Mouse (Mus musculus) heart, embryonic 16.5 days (tissue): ENCODE data around the gene Slc34a2. TPM values are rescaled to one million over a fixed set of nuclear protein-coding genes. Genes with fewer than 3 reads are reported as not detected.

Source experiments
- ATAC-seq: fragments of 200-750 bp; cut with Nextera tagmentation; replicated peaks from 2 replicates; pipeline ENCODE4 v1.8.0; 2017; ENCODE audit warnings: moderate number of reproducible peaks; ENCODE audit not compliant: insufficient read depth, low FRiP score; ENCODE audit errors: extremely low read depth
- H3K27ac ChIP-seq: fragments of 300-500 bp; sonication (generic); 2 replicates; pipeline ENCODE4 v1.5.1; 2014; ENCODE audit warnings: mild to moderate bottlenecking, low read length, control low read depth, moderate library complexity
- H3K27me3 ChIP-seq: fragments of 300-500 bp; sonication (generic); 2 replicates; pipeline ENCODE4 v1.6.1; 2014; ENCODE audit warnings: low read length, mixed read lengths; ENCODE audit not compliant: control insufficient read depth, insufficient read depth
- H3K36me3 ChIP-seq: fragments of 300-500 bp; sonication (generic); 2 replicates; pipeline ENCODE4 v1.6.1; 2014; ENCODE audit not compliant: control insufficient read depth, insufficient read depth
- H3K4me1 ChIP-seq: fragments of 300-500 bp; sonication (generic); 2 replicates; pipeline ENCODE4 v1.6.1; 2014; ENCODE audit warnings: low read length, mixed read lengths; ENCODE audit not compliant: control insufficient read depth, insufficient read depth
- H3K4me2 ChIP-seq: fragments of 300-500 bp; sonication (generic); 2 replicates; pipeline ENCODE4 v1.6.1; 2014; ENCODE audit warnings: low read depth, mild to moderate bottlenecking, control low read depth, low read length
- H3K4me3 ChIP-seq: fragments of 300-500 bp; sonication (generic); 2 replicates; pipeline ENCODE4 v1.5.1; 2014; ENCODE audit warnings: mild to moderate bottlenecking, control low read depth, low read length
- H3K9ac ChIP-seq: fragments of 300-500 bp; sonication (generic); 2 replicates; pipeline ENCODE4 v1.6.1; 2014; ENCODE audit warnings: low read length, control low read depth
- H3K9me3 ChIP-seq: fragments of 300-500 bp; sonication (generic); replicated peaks from 2 replicates; pipeline ENCODE4 v1.6.1; 2016; ENCODE audit warnings: low read length; ENCODE audit not compliant: control insufficient read depth
- WGBS: fragments of 180-500 bp; shearing (Covaris S2); extraction: QIAGEN DNeasy Blood & Tissue Kit; methylation state at CpG from one replicate; pipeline ENCODE4 v1.1.7; 2014; 5-methylcytosine and 5-hydroxymethylcytosine counted together
- polyA plus RNA-seq: library from polyadenylated mRNA; unstranded; fragments of >200 nt; fragmentation: Nextera tagmentation; extraction: Ambion mirVana; gene quantifications from 2 replicates; pipeline ENCODE4 v1.2.1, GENCODE M21; 2015

Gene Slc34a2
- polyA plus RNA-seq, 1 experiment from 2014 or later: 0.89 TPM

DNA sequence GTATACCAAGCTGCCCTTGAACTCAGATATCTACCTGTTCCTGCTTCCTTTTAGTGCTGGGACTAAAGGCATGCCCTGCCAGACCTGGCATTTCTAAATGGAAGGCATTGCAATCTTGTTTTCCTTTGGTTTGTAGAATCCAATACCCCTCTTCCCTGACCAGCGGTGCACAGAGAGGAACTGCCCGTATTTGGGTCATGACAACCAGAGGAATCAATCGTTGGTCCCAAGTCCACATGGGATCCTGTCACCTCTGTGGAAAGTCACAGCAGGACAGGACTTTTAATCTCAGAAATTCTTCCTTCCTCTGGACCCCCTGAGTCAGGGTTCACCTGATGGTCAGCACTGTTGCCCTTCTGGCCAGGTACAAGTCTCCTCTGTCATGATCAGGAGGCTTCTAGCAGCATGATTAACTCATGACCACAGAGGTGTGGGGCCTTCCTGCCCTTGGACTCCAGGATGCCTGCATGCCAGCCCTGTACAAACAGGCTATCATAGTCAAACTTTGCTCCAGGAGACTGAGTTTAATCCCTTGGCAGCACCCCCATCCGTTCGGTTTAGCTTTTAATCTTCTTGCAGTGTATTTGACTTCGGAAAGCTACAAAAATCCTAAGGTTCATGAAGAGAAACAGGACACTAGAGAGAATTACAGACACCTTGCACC, 39.7 kb upstream of the Slc34a2 start:
- H3K4me1 ChIP-seq: peaks cover 4% of the 10 kb centered on the region; the same call in 1 of the 2 replicates
- H3K36me3 ChIP-seq: no peaks in the 10 kb centered on the region
- H3K4me2 ChIP-seq: no peak overlapping the region
- 88% methylated on average over 6 of the region's 6 CpGs for WGBS
- no peak overlapping the region for H3K27ac ChIP-seq
- ATAC-seq: no peak
- no peaks in the 10 kb centered on the region for H3K9me3 ChIP-seq
- no peaks in the 10 kb centered on the region for H3K27me3 ChIP-seq
- H3K4me3 ChIP-seq: no peak overlapping the region
- no peak overlapping the region for H3K9ac ChIP-seq

- ATAC-seq: no peak
- Histone ChIP-seq H3K9me3 (peaks cover 6% of the 10 kb centered on the region), H3K9ac (no peak overlapping the region), H3K4me3 (no peak overlapping the region), H3K4me2 (no peak overlapping the region), H3K4me1 (peaks cover 4% of the 10 kb centered on the region; the same call in 1 of the 2 replicates), H3K27me3 (no peaks in the 10 kb centered on the region), H3K36me3 (no peaks in the 10 kb centered on the region), H3K27ac (no peak overlapping the region)
- 53% methylated on average over 5 of the region's 5 CpGs for WGBS
Observed at GRCm38 (mm10) chr5:53000169-53000872, 37.6 kb upstream of the Slc34a2 start.

DNA sequence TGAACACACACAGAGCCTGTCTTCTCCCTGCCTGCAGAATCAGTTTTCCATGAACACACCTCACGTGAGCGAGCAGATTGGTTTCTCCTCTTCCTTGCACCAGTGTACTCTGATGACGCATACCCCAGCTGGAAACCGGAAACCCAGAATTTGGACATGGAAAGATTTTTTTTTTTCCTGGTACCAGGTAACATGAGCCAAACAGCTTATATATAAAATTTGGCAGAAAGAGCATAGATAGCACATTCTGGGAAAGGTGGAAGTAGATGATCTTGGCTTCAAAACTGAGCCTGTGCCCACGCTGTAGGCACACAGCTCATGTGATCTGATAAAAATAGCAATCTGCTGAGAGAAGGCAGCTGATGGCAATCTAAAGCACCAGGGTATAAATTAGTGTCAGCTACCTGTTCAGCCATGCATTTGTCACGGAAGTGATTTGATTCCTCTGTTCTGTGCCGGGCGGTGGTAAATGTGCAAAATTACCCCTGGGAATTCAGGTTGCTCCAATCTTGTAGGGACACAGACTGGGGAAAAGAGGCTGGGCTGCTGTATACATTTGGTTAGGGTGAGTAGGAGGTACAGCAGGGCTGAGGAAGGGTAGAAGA, 35.2 kb upstream of the Slc34a2 start:
- Histone ChIP-seq H3K4me2 (no peak overlapping the region), H3K36me3 (no peaks in the 10 kb centered on the region), H3K27me3 (no peaks in the 10 kb centered on the region), H3K9ac (no peak overlapping the region), H3K9me3 (peaks cover 8% of the 10 kb centered on the region), H3K4me1 (no peaks in the 10 kb centered on the region; the same call in 1 of the 2 replicates), H3K4me3 (no peak overlapping the region), H3K27ac (no peak overlapping the region)
- no peak for ATAC-seq
- WGBS: 78% methylated on average over 8 of the region's 8 CpGs

DNA sequence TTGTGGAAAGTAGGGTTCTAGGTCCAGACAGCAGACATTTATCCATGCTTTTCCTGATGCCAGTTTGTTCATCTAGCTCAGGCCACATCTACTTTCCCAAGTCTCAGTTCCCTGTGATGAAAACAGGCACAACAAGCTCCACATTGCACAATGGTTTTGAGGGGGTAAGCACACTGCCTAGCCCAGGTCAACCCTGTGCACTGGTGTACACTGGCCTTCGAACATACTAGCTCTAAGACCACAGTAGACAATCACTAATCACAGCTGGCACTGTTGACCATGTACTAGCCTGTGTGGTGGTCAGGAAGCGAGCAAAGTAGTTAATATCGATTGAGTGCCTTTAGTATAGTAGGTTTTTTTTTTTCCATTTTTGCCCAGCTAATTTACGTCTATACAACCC, 34.4 kb upstream of the Slc34a2 start:
- H3K4me1 ChIP-seq: no peaks in the 10 kb centered on the region; the same call in 1 of the 2 replicates
- peaks cover 8% of the 10 kb centered on the region for H3K9me3 ChIP-seq
- ATAC-seq: no peak
- H3K9ac ChIP-seq: no peak overlapping the region
- no peak overlapping the region for H3K4me2 ChIP-seq
- 78% methylated on average over 4 of the region's 4 CpGs for WGBS
- no peaks in the 10 kb centered on the region for H3K36me3 ChIP-seq
- H3K27me3 ChIP-seq: no peaks in the 10 kb centered on the region
- H3K27ac ChIP-seq: no peak overlapping the region
- H3K4me3 ChIP-seq: no peak overlapping the region

GRCm38 (mm10) chr5:53003981-53004380, 33.9 kb upstream of the Slc34a2 start:
- H3K36me3 ChIP-seq: no peaks in the 10 kb centered on the region
- no peak overlapping the region for H3K4me3 ChIP-seq
- no peaks in the 10 kb centered on the region for H3K27me3 ChIP-seq
- no peak overlapping the region for H3K4me2 ChIP-seq
- H3K9me3 ChIP-seq: peaks cover 8% of the 10 kb centered on the region
- no peak overlapping the region for H3K9ac ChIP-seq
- ATAC-seq: no peak
- H3K27ac ChIP-seq: no peak overlapping the region
- no peaks in the 10 kb centered on the region; the same call in 1 of the 2 replicates for H3K4me1 ChIP-seq
- WGBS: 87% methylated on average over 3 of the region's 3 CpGs

- Histone ChIP-seq H3K27me3 (no peaks in the 10 kb centered on the region), H3K4me2 (no peak overlapping the region), H3K9ac (no peak overlapping the region), H3K4me3 (no peak overlapping the region), H3K9me3 (peaks cover 8% of the 10 kb centered on the region), H3K36me3 (no peaks in the 10 kb centered on the region), H3K4me1 (no peaks in the 10 kb centered on the region), H3K27ac (no peak overlapping the region)
- ATAC-seq: no peak
- WGBS: 59% methylated on average over 8 of the region's 8 CpGs
Observed at GRCm38 (mm10) chr5:53009027-53009769, 28.7 kb upstream of the Slc34a2 start.

DNA sequence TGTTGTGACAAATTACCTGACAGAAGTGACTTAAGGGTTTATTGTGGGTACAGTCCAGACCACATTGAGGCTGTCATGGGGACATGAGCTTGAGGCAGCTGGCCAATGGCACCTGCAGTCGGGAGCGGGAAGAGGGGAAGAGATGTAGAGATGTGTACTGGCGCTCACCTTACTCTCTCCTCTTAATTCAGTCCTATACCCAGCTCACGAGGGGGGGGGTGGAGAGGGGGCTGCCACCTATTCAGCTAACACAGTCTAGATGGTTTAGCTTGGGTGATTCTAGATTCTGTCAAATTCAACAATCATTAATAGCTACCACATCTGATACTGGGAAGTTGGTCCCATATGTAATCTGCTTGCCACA, 28.1 kb upstream of the Slc34a2 start:
- H3K4me2 ChIP-seq: no peak overlapping the region
- H3K4me3 ChIP-seq: no peak overlapping the region
- H3K27ac ChIP-seq: no peak overlapping the region
- no peak overlapping the region for H3K9ac ChIP-seq
- H3K36me3 ChIP-seq: no peaks in the 10 kb centered on the region
- ATAC-seq: no peak
- no peaks in the 10 kb centered on the region for H3K4me1 ChIP-seq
- 79% methylated on average over 4 of the region's 4 CpGs for WGBS
- H3K9me3 ChIP-seq: peaks cover 8% of the 10 kb centered on the region
- no peaks in the 10 kb centered on the region for H3K27me3 ChIP-seq

DNA sequence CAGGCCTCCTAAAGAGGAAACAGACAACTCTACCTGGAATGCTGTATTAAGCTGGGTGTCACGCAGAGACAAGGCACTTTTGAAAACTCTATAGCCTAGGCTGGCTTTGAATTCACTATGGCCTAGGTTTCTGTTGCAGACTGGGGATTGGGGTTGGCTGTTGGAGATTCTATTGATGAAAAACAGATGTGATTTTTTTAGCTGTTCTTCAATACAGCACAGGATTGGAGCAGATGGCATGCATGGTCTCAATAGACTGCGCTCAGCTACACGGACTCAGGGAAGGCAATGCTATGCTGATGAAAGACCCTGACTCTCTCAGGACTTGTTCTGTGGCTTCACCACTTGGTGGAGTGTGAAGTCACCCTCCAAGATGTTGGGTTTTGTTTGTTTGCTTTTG, 26.6 kb upstream of the Slc34a2 start:
- Histone ChIP-seq H3K4me2 (no peak overlapping the region), H3K9ac (no peak overlapping the region), H3K9me3 (no peaks in the 10 kb centered on the region), H3K4me3 (no peak overlapping the region), H3K36me3 (no peaks in the 10 kb centered on the region), H3K4me1 (no peaks in the 10 kb centered on the region), H3K27ac (no peak overlapping the region), H3K27me3 (no peaks in the 10 kb centered on the region)
- WGBS: 82% methylated on average over 3 of the region's 3 CpGs
- no peak for ATAC-seq
